Mouse (Mus musculus) cerebellum, adult 9-10 months (tissue): ENCODE results near the gene Tamm41.

Experiments
- DNase-seq: peaks from one replicate; pipeline ENCODE4 v3.0.0; 2022

Tamm41 gene

GRCm38 (mm10) chr6:114970386-114970785 is 67.3 kb downstream of the Tamm41 start:
- no peak for DNase-seq

DNA sequence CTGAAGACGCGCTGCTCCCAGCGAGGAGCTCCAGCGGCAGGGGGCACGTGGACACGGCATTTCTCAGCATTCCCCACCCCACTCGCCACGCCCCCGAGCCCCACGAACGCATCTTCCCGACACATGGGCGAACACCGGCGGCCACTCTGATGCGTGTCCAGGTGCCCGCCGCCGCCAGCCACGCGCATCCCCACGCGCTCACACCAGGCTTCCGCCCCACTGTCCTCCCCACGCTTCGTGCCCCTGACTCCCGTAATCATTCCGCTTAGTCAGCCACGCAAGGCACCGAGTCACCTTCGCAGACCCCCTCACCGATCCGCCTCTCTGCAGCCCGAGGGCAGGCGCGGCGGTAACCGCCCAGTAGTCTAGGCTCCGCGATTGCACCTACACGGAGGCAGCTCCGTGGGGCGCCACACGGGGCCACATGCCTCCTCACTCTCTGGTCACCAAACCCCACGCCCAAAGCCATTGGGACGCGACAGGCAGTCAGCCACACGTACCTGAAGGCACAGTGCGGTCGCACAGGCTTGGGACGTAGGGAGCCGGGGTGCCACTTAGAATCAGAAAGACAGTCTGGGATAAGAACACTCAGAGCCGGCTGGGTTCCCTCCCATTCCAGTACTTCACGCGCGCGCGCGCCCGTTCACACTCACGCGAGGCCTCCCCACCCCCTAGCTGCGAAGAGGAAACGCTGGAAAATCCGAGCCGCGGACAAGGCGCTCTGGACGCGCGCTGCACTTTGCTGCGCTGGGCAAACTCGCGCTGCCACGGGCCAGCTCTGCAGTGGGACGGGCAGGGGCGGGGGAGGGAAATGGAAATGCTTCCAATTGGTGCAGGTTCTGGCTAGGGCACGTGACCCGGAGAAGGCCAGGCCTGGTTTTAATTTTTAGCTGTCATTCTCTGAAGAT is 68.2 kb downstream of the Tamm41 start, which contains the start of gene Vgll4:
Gene Vgll4, minus strand, starts transcription at position 782 of the 908 bp plus-strand sequence.
- peak; percentile 76 for DNase-seq

GRCm38 (mm10) chr6:114968361-114969212 is 69.1 kb downstream of the Tamm41 start:
- DNase-seq, result peak; percentile 92

- DNase-seq, result no peak
Observed at GRCm38 (mm10) chr6:114967623-114968022, 70.1 kb downstream of the Tamm41 start.

GRCm38 (mm10) chr6:114966396-114967154 is 71.1 kb downstream of the Tamm41 start:
- DNase-seq, result no peak

GRCm38 (mm10) chr6:114965802-114966201 is 71.9 kb downstream of the Tamm41 start:
- no peak for DNase-seq

DNA sequence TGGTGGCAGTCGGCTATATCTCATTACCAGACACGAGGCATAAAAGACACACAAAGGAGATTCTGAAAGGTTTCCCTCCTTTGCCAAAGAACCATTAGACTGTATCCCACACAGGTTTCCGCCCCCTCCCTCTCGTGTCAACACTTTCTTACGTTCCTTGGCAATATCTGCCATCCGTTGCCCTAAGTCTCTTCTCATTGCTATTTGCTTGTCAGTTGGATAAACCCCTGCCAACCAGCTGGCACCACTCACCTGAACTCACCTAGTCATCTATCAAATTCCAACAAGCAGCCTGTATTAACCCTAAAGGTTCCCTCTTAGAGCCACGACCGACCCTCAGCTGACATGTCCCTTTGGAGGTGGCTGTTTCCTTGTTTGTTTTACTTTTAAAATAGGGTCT is 72.3 kb downstream of the Tamm41 start:
- DNase-seq, result no peak

DNA sequence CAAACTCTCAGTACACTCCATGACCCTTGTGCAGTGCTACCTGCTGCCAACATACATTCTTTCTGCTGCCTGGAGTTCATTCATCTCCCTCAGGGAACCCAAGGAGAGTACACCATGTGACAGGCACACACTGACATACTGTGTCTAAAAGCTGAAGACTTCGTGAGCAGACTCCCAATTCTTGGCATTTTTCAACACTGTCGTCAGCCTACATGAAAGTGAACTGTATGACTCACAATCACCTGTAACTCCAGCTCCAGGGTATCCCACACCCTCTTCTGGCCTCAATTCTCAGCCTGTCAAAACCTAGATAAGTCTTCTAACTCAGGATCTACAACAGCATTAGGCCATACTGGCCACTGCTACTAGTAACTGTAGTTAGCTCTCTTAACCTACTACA is 73.4 kb downstream of the Tamm41 start:
- no peak for DNase-seq

GRCm38 (mm10) chr6:114963636-114964035 is 74.0 kb downstream of the Tamm41 start:
- no peak for DNase-seq

- DNase-seq, result no peak
Observed at GRCm38 (mm10) chr6:114961276-114962068, 76.2 kb downstream of the Tamm41 start.

- DNase-seq, result no peak
Observed at GRCm38 (mm10) chr6:114959012-114959398, 78.7 kb downstream of the Tamm41 start.

GRCm38 (mm10) chr6:114958249-114959011 is 79.2 kb downstream of the Tamm41 start:
- no peak for DNase-seq

- no peak for DNase-seq
Observed at GRCm38 (mm10) chr6:114957756-114958155, 79.9 kb downstream of the Tamm41 start.

DNA sequence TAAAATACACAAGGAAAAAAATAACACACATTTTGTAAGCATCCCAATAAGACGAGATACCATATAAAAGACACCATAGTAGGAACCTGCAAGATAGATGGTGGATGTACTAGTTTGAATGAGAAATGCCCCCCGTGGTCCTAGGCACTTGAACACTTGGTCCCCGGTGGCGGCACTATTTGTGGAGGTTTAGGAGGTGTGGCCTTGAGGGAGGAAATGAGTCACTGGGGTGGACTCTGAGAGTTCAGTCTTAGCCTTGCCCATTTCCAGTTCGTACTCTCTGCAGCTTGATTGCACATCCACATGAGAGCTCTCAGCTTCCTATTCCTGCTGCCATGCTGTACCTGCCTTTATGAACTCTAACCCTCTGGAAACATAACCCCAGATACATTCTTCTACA is 83.2 kb downstream of the Tamm41 start:
- no peak for DNase-seq
